Mouse (Mus musculus) cortical plate, adult 2 months (tissue): ENCODE results near the gene App. TPM values are rescaled to one million over a fixed set of nuclear protein-coding genes. Genes with fewer than 3 reads are reported as not detected.

Experiments
- H3K27ac ChIP-seq: fragments of 200-500 bp; 2 replicates; pipeline ENCODE4 v1.5.1; 2012; ENCODE audit warnings: low read length, control low read depth, inconsistent platforms; ENCODE audit not compliant: insufficient read depth
- H3K4me1 ChIP-seq: fragments of 200-500 bp; 2 replicates; pipeline ENCODE4 v1.6.1; 2011; ENCODE audit warnings: low read length; ENCODE audit not compliant: control insufficient read depth, insufficient read depth
- H3K4me3 ChIP-seq: fragments of 200-500 bp; 2 replicates; pipeline ENCODE4 v1.5.1; 2011; ENCODE audit warnings: mild to moderate bottlenecking, low read length, control low read depth; ENCODE audit not compliant: insufficient read depth
- CTCF ChIP-seq: fragments of 200-500 bp; IDR thresholded peaks from 2 replicates; pipeline ENCODE4 v1.5.1; 2011; ENCODE audit warnings: mild to moderate bottlenecking, control low read depth, low read length; ENCODE audit not compliant: insufficient read depth; ENCODE audit errors: extremely low read depth
- POLR2A ChIP-seq: fragments of 200-500 bp; IDR thresholded peaks from 2 replicates; pipeline ENCODE4 v1.6.1; 2011; ENCODE audit warnings: mild to moderate bottlenecking, low read length, control low read depth; ENCODE audit not compliant: insufficient read depth; ENCODE audit errors: extremely low read depth
- polyA plus RNA-seq: library from polyadenylated mRNA; depleted of rRNA; stranded (reverse); fragments of >200 nt; gene quantifications from 2 replicates; pipeline ENCODE4 v1.2.3, GENCODE M21; 2012

App gene
- polyA plus RNA-seq, 1 experiment: 1,099 TPM

DNA sequence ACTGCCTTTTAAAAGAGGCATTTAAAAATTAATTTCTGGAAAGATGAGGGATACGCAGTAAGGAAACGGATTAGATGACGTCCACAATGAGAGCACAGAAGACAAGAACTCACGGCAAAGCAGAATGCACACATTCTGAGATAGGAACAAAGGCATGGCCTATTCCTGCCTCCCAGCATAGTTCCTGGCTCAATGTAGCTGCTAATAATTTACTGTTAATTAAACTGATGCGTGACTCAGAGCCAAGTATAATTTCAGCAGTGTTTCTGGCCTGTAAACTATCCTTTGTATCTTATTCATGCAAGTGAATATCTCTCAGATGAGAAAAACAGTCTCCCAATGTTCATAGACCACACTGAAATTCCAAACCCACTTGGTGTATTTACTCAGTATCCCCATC, 154.3 kb downstream of the App start:
- H3K4me3 ChIP-seq: no peak overlapping the region
- H3K27ac ChIP-seq: no peak overlapping the region
- H3K4me1 ChIP-seq: peaks cover 5% of the 10 kb centered on the region
- TF ChIP-seq POLR2A (no peak), CTCF (no peak)

DNA sequence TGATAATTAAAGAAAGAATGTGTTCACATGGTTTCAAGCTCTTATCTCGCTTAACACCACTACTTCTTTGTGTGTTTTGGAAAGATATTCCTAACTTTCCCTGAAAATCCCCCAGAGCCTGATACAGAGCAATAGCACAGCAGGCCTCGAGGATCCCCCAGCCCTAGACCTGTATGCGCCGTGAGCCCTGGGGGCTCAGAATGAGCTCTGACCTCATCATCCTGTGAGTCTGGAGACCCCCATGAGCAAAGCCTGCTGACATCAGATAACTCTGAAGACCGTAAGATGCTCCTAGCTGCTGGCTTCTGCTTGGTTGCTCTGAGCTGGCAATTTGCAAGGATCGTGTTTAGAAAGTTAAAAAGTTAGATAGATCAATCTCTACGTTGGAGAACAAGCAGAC, 155.7 kb downstream of the App start:
- TF ChIP-seq POLR2A: no peak
- no peak for TF ChIP-seq CTCF
- Histone ChIP-seq H3K4me3 (no peak overlapping the region), H3K4me1 (peaks cover 3% of the 10 kb centered on the region), H3K27ac (no peak overlapping the region)

DNA sequence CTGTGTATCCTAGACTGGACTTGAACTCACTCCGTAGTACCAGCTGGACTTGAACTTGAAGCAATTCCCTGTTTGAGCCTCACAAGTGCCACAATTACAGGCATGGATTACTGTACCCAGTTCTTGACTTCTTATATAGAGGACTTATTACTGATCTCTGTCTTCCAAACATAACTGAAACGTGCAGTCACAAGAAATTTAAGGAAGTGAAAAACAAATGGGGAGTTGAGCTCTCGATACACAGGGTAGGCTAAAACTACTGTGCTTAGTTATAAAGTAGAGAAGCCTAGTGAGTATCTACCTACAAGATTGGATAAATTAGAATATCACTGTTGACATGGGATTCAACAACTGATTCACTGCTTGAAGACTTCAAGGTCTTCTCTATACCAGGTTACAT, 160.9 kb downstream of the App start:
- Histone ChIP-seq H3K27ac (no peak overlapping the region), H3K4me1 (0 out of 2 replicates have a peak, but pooled peaks cover 1% of the 10 kb centered on the region), H3K4me3 (no peak overlapping the region)
- TF ChIP-seq CTCF: no peak
- no peak for TF ChIP-seq POLR2A

DNA sequence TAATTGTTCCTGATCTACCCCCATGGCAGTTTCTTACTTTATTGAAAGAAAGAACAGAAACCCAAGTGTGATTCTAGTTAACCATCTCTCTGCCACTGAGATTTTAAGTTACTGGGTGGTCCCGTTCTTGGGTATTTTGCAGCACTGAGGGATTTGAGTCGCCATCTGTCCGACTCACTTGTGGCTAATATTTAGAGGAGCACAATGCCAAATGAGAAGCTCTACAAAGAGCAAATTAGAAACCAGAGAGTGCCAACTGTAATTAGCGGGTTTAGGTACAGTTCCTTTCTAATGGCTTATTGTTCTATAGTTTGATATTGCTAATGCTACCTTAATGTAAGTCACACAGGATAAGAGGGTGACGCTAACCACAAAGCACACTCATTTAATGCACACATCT, 161.4 kb downstream of the App start:
- Histone ChIP-seq H3K4me1 (0 out of 2 replicates have a peak, but pooled peaks cover 1% of the 10 kb centered on the region), H3K27ac (no peak overlapping the region), H3K4me3 (no peak overlapping the region)
- TF ChIP-seq CTCF (no peak), POLR2A (no peak)

DNA sequence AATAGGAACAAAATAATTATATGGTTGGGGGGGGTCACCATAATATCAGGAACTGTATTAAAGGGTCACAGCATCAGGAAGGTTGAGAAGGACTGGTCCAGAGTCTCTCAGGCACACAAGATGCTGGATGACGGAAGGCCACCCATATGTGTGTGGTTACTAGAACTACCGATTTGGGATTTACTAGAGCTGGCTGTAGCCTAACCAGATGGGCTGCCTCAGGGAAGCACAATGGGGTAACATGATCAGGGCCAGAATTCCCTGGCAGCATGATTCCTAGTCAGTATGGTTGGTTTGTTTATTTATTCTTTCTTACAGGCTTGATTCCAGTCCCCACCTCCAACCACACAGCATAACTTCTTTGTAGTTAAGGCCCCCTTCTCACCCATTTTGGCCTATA, 162.9 kb downstream of the App start:
- no peak overlapping the region for H3K4me3 ChIP-seq
- no peak for TF ChIP-seq CTCF
- TF ChIP-seq POLR2A: no peak
- no peaks in the 10 kb centered on the region; the same call in 1 of the 2 replicates for H3K4me1 ChIP-seq
- H3K27ac ChIP-seq: no peak overlapping the region

DNA sequence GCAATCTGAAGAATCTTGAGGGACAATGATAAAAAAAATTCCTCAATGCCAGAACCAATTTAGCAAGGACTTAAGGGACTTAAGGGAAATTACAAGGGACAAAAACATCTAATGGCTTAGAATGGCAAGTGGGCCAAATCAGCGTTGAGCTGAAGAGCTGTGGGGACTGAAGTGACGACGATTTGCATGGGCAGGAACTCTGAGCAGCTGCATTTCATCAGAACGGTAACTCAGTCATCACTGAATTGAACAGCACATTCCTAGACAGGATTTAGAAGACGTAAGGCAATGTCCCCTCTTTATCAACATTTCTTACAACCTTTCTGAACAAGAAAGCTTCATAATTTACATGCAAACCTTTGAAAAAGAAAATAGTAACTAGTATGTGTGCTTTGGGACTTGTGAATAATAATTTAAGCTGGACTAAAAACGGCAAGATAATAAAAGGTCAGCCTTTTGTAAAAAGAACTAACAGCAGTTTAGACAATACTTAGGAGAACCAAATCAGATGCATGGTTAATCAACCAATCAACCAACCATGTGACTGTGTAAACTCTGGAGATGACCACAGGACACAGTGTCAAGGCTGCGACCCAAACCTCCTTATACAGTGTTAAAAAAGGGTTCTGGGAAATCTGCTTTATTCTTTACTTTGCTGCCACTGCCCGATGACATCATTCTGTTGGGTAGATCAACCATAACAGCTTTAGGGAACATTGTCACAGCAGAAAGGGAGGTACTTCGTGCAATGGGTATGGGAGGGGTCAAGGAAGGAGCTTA, 164.5 kb downstream of the App start:
- no peak overlapping the region for H3K27ac ChIP-seq
- TF ChIP-seq CTCF: no peak
- TF ChIP-seq POLR2A: no peak
- no peaks in the 10 kb centered on the region; the same call in 1 of the 2 replicates for H3K4me1 ChIP-seq
- H3K4me3 ChIP-seq: no peak overlapping the region

DNA sequence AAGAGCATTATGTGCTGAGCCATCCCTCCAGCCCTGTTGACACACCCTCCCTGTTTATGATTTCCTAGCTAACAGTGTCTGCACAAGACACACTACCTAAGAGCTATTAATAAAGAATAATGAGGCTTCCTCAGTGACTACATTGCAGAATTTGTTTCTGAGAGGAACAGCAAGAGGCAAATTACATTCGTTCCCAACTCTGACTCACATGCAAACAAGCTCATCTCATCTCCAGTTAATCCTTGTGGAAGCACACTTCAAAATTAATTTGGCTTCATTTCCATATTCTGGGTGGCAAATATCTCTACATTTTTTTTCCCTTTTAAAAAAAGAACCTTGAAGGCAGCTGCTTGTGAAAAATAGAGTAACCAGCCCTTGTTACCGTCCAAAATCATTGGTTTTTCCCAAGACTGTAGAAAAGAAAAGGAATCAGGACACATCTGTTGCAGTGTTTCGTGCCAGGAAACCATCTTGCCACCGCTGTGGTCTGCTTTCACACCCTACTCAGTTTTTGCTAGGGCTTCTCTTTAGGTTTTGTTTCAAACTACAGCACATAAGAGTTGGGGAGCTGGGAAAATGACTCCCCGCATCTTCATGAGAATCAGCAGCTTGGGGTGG, 171.5 kb downstream of the App start:
- Histone ChIP-seq H3K4me3 (no peak overlapping the region), H3K27ac (peak overlapping the region; percentile 69), H3K4me1 (peaks cover 7% of the 10 kb centered on the region)
- no peak for TF ChIP-seq CTCF
- no peak for TF ChIP-seq POLR2A

DNA sequence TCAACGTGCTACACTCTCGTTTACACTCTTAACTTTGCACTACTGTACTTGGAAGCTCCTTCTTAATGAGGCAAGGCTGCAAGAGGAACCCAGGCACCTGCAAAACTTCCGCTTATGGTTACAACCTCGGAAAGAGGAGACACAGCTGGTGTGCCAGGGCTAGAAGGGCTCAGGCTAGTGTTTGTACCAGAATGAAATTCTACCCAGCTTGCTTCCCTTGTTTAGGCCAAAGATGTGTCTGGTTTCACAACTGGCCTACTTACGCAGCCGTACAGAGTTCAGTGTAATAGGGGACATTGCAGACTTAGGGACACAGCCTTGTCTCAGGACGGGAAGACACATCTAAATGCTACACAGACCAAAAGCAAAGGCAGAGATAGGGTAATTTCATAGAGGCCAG, 173.3 kb downstream of the App start:
- TF ChIP-seq POLR2A (no peak), CTCF (no peak)
- Histone ChIP-seq H3K4me3 (no peak overlapping the region), H3K27ac (no peak overlapping the region), H3K4me1 (peaks cover 8% of the 10 kb centered on the region)

DNA sequence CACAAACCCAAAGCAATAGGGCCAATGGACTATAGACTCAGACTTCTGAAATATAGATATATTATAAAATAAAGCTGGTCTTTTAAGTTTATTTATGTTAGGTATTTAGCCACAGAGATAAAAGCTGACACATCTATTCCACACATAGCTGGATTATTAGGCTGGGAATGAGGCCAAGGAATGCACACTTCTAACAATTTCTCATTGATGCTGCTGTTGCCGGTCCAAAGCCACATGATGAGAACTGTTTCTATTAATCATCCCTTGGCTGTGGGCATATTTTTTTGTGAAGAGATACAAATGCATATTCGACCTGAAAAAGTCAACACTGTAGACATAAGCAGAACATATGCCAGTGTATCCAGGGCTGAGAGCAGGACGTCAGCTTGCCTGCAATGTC, 176.0 kb downstream of the App start:
- Histone ChIP-seq H3K4me3 (no peak overlapping the region), H3K27ac (no peak overlapping the region), H3K4me1 (peaks cover 5% of the 10 kb centered on the region)
- no peak for TF ChIP-seq POLR2A
- TF ChIP-seq CTCF: no peak

DNA sequence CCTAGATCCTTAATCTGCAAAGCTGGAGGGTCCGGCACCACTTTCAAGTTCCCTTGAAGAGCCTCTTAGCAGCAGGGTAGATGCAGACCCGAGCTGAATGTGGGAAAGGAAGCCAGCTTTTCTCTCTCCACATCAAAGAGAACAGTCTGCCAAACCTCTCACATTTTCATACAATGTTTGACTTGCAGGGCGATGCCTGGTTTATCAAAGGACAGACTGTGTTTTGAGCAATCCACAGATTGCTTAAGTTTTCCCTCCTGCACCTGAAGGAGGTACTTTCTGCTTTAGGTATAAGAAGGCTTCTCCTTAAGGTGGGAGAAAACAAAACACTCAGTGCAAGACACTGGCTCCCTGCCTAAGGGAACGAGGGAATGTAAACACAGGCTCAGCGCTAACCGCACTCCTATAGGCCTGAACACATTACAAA, 178.1 kb downstream of the App start:
- H3K4me3 ChIP-seq: no peak overlapping the region
- no peak overlapping the region for H3K27ac ChIP-seq
- TF ChIP-seq POLR2A: no peak
- peaks cover 5% of the 10 kb centered on the region; the same call in 1 of the 2 replicates for H3K4me1 ChIP-seq
